Mouse (Mus musculus): Measurements from ENCODE around the gene Kcnt2.

DNA sequence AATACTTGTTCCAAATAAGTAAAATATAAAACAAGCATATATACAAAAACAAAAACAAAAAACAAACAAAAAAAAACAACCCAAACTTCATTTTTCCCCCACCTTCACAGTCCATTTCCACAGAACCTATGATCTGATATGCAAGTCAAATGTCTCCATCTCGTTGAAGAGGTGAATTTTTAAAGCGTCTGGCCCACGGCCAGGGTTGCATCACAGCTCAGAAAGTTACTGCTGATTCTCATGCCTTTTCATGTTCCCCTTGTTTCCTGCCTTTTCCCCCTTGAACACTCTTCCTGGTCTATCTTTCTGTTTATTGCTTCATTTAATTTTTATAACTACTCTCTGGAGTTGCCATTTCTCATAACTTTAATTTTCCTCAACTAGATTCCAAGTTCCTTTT lies 18.7 kb downstream of the Kcnt2 start:
- TF ChIP-seq CTCF (IDR thresholded peaks at IDR 0.05; ENCODE audit: borderline replicate concordance, extremely low read depth, insufficient read depth, insufficient read length) = no peak
- no peak for TF ChIP-seq POLR2A (IDR thresholded peaks at IDR 0.05; ENCODE audit: borderline replicate concordance, extremely low read depth, insufficient read depth, insufficient read length, poor library complexity, severe bottlenecking)

All from brain, embryonic 14.5 days (tissue).